Mouse (Mus musculus): Measurements from ENCODE around the gene Aox2. TPM values are rescaled to one million over a fixed set of nuclear protein-coding genes. Genes with fewer than 3 reads are reported as not detected.

Aox2 gene
- polyA plus RNA-seq, 1 experiment: not detected

DNA sequence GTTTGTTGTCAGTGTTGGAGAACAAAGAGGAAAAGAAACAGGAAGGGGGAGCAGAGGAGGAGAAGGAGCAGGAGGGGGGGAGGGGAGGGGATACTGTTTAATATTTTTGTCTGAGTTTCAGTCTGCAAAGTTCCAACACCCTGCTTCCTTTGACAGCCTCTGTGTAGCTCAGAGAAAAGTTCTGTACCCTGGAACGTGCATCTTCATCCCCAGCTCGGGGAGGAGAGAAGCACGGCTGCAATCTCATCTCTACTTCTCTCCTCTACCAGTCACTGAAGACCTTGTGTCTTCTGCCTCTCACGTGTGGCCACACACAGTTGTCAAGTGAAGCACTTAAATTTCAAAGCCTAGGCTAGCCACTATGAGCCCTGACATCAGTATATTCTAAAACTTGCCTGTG, 55.1 kb downstream of the Aox2 start:
- Histone ChIP-seq H3K4me1 (ENCODE audit: control insufficient read depth, insufficient read depth, low read length) (no peaks in the 10 kb centered on the region), H3K27ac (ENCODE audit: insufficient read depth, low read length) (no peak overlapping the region), H3K4me3 (ENCODE audit: insufficient read depth, low read length) (no peak overlapping the region)
- TF ChIP-seq POLR2A (IDR thresholded peaks at IDR 0.05; ENCODE audit: low read depth, low read length): no peak
- TF ChIP-seq CTCF (IDR thresholded peaks at IDR 0.05; ENCODE audit: borderline replicate concordance, insufficient read depth, low read length): no peak

- TF ChIP-seq CTCF (IDR thresholded peaks at IDR 0.05; ENCODE audit: borderline replicate concordance, insufficient read depth, low read length) (no peak), POLR2A (IDR thresholded peaks at IDR 0.05; ENCODE audit: low read depth, low read length) (no peak)
Measured at GRCm38 (mm10) chr1:58339901-58340300, 61.8 kb downstream of the Aox2 start.

GRCm38 (mm10) chr1:58341576-58341975, 63.5 kb downstream of the Aox2 start:
- no peak overlapping the region for H3K27ac ChIP-seq (ENCODE audit: insufficient read depth, low read length)
- H3K4me3 ChIP-seq (ENCODE audit: insufficient read depth, low read length): no peak overlapping the region
- TF ChIP-seq CTCF (IDR thresholded peaks at IDR 0.05; ENCODE audit: borderline replicate concordance, insufficient read depth, low read length): no peak
- TF ChIP-seq POLR2A (IDR thresholded peaks at IDR 0.05; ENCODE audit: low read depth, low read length): no peak
- H3K4me1 ChIP-seq (ENCODE audit: control insufficient read depth, insufficient read depth, low read length): no peaks in the 10 kb centered on the region

More at GRCm38 (mm10) chr1:58339901-58340300, 61.8 kb downstream of the Aox2 start:
- H3K4me3 ChIP-seq (ENCODE audit: insufficient read depth, low read length): no peak overlapping the region
- no peak overlapping the region for H3K27ac ChIP-seq (ENCODE audit: insufficient read depth, low read length)
- no peaks in the 10 kb centered on the region for H3K4me1 ChIP-seq (ENCODE audit: control insufficient read depth, insufficient read depth, low read length)

- no peak overlapping the region for H3K27ac ChIP-seq (ENCODE audit: insufficient read depth, low read length)
- no peak overlapping the region for H3K4me3 ChIP-seq (ENCODE audit: insufficient read depth, low read length)
- TF ChIP-seq POLR2A (IDR thresholded peaks at IDR 0.05; ENCODE audit: low read depth, low read length): no peak
- TF ChIP-seq CTCF (IDR thresholded peaks at IDR 0.05; ENCODE audit: borderline replicate concordance, insufficient read depth, low read length): no peak
- H3K4me1 ChIP-seq (ENCODE audit: control insufficient read depth, insufficient read depth, low read length): peaks cover 2% of the 10 kb centered on the region; the same call in 1 of the 2 replicates
Measured at GRCm38 (mm10) chr1:58343861-58344260, 65.7 kb downstream of the Aox2 start.

- Histone ChIP-seq H3K4me1 (ENCODE audit: control insufficient read depth, insufficient read depth, low read length) (peaks cover 2% of the 10 kb centered on the region; the same call in 1 of the 2 replicates), H3K27ac (ENCODE audit: insufficient read depth, low read length) (no peak overlapping the region), H3K4me3 (ENCODE audit: insufficient read depth, low read length) (no peak overlapping the region)
- TF ChIP-seq POLR2A (IDR thresholded peaks at IDR 0.05; ENCODE audit: low read depth, low read length): no peak
- TF ChIP-seq CTCF (IDR thresholded peaks at IDR 0.05; ENCODE audit: borderline replicate concordance, insufficient read depth, low read length): no peak
Measured at GRCm38 (mm10) chr1:58344570-58344969, 66.4 kb downstream of the Aox2 start.

DNA sequence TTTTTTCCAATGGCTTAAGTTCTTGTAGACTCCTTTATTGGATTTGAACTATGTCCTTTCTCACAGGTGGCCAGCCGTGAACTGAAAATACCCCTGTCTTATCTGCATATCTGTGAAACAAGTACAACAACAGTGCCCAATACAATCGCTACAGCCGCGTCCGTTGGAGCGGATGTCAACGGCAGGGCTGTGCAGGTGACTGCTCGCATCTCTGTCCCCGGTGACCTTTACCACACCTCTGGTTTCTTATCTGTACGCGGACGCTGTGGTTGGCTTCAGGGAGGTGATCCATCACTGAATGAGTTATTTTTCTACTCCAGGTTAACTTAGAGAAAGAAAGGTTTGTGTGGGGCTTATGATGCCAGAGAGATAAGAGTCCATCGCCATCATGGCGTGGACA, 68.0 kb downstream of the Aox2 start:
- Histone ChIP-seq H3K4me1 (ENCODE audit: control insufficient read depth, insufficient read depth, low read length) (peaks cover 2% of the 10 kb centered on the region; the same call in 1 of the 2 replicates), H3K4me3 (ENCODE audit: insufficient read depth, low read length) (no peak overlapping the region), H3K27ac (ENCODE audit: insufficient read depth, low read length) (no peak overlapping the region)
- no peak for TF ChIP-seq POLR2A (IDR thresholded peaks at IDR 0.05; ENCODE audit: low read depth, low read length)
- no peak for TF ChIP-seq CTCF (IDR thresholded peaks at IDR 0.05; ENCODE audit: borderline replicate concordance, insufficient read depth, low read length)

- TF ChIP-seq POLR2A (IDR thresholded peaks at IDR 0.05; ENCODE audit: low read depth, low read length): no peak
- TF ChIP-seq CTCF (IDR thresholded peaks at IDR 0.05; ENCODE audit: borderline replicate concordance, insufficient read depth, low read length): no peak
- Histone ChIP-seq H3K4me3 (ENCODE audit: insufficient read depth, low read length) (no peak overlapping the region), H3K27ac (ENCODE audit: insufficient read depth, low read length) (no peak overlapping the region), H3K4me1 (ENCODE audit: control insufficient read depth, insufficient read depth, low read length) (peaks cover 2% of the 10 kb centered on the region; the same call in 1 of the 2 replicates)
Measured at GRCm38 (mm10) chr1:58348712-58349111, 70.6 kb downstream of the Aox2 start.

GRCm38 (mm10) chr1:58353238-58353893, 75.2 kb downstream of the Aox2 start:
- Histone ChIP-seq H3K4me1 (ENCODE audit: control insufficient read depth, insufficient read depth, low read length) (no peaks in the 10 kb centered on the region), H3K4me3 (ENCODE audit: insufficient read depth, low read length) (no peak overlapping the region), H3K27ac (ENCODE audit: insufficient read depth, low read length) (no peak overlapping the region)
- no peak for TF ChIP-seq CTCF (IDR thresholded peaks at IDR 0.05; ENCODE audit: borderline replicate concordance, insufficient read depth, low read length)
- TF ChIP-seq POLR2A (IDR thresholded peaks at IDR 0.05; ENCODE audit: low read depth, low read length): no peak

- H3K4me1 ChIP-seq (ENCODE audit: control insufficient read depth, insufficient read depth, low read length): peaks cover 6% of the 10 kb centered on the region
- TF ChIP-seq POLR2A (IDR thresholded peaks at IDR 0.05; ENCODE audit: low read depth, low read length) (0 out of 2 replicates have a peak, but pooled peaks have one; percentile 30), CTCF (IDR thresholded peaks at IDR 0.05; ENCODE audit: borderline replicate concordance, insufficient read depth, low read length) (no peak)
- H3K27ac ChIP-seq (ENCODE audit: insufficient read depth, low read length): peak overlapping the region; percentile 91
- H3K4me3 ChIP-seq (ENCODE audit: insufficient read depth, low read length): no peak overlapping the region
Measured at GRCm38 (mm10) chr1:58358958-58359901, 81.1 kb downstream of the Aox2 start.
